Comparison of ENCODE assay signal across 19 mouse cellular contexts in the genomic region with DNA sequence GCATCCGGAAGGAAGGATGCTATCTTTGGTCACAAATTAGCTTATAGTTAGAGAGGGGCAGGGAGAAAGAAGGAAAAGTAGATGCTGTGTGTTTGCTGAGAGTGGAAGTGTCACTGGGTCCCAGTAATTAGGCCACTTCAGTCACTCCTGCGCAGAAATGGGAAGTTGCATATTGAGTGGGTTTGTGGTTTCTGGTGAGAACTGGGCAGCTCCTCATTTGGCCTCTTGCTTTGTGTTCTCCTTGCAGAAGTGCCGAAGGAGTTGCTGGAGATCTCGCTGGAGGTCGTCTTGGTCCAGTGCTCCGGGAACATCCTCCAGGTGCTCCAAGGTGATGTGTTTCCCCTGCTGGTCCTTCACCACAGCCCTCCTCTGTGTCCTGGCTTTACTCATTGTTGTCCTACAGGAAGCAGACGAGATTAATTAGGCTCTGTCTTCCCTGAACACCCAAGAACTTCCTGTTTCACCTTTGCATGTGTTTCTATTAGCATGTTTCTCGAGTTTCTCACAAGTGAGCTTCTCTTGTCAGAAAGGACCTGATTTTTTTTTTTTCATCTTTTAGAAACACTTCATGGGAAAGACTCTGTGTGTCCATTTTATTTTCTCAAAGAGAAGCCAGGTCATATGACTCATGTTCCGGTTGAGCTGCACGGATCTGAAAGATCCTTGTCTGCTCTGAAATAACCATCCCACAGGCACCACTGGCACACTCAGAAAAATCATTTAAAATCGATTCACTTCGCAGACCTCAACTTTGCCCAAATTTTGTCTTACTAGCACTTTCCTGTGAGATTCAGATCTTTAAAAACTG.
DNase-seq lines count a peak whose midpoint lies in the region; ATAC-seq lines count a peak whose summit lies in the region.
"Had no signal": no experiment of that assay in that cellular context is flagged by ENCODE, and none has a peak within 500 bp of the region (broad histone marks: within the 10 kb centered on the region; RNA-seq: fewer than 3 reads in every experiment).

No protein-coding gene starts in this region.

- H3K4me1 ChIP-seq in liver, embryonic 16.5 days (ENCODE audit: control insufficient read depth, low read depth, low read length), result no peaks in the 10 kb centered on the region
- H3K4me1 ChIP-seq in liver, embryonic 11.5 days (replicated peaks; ENCODE audit: control insufficient read depth, insufficient read depth, low read length), result no peaks in the 10 kb centered on the region
- H3K4me1 ChIP-seq in embryonic facial prominence, embryonic 10.5 days, result no peaks in the 10 kb centered on the region
- H3K4me1 ChIP-seq: forebrain, embryonic 12.5 days; heart, embryonic 10.5 days; intestine, embryonic 15.5 days; neural tube, embryonic 13.5 days; stomach, embryonic 15.5 days had no signal

- no peak for ATAC-seq in liver, embryonic 16.5 days (ENCODE audit: low read depth)
- no peak for ATAC-seq in liver, embryonic 11.5 days (replicated peaks; ENCODE audit: low FRiP score)
- peak; percentile 76 for ATAC-seq in monocyte, adult 5-6 weeks (replicated peaks; ENCODE audit: insufficient number of reproducible peaks, low FRiP score, low TSS enrichment, poor library complexity, severe bottlenecking)
- ATAC-seq: intestine, embryonic 15.5 days had no signal

- DNase-seq in liver, embryonic 11.5 days (ENCODE audit: low spot score), result no peak
- DNase-seq in Muller cell, postnatal 12 days (ENCODE audit: inconsistent ontology term), result peak; percentile 27
- peak; percentile 14 for DNase-seq in c-Kit-positive CD71-negative TER-119-negative erythroid progenitor cells, embryonic 14.5 days (ENCODE audit: low read depth)
- no peak for DNase-seq in embryonic facial prominence, embryonic 10.5 days (ENCODE audit: low spot score)
- no peak for DNase-seq in right cerebral cortex, postnatal 10 days (ENCODE audit: low spot score in 2 of 2)
- DNase-seq: adrenal gland, adult 8-10 months; cerebellum, postnatal 10 days; embryo, embryonic 11 days; gastrocnemius, postnatal 25 days; heart, postnatal 10 days; kidney, postnatal 25 days had no signal

- no peak overlapping the region for H3K4me3 ChIP-seq in liver, embryonic 16.5 days (ENCODE audit: low read depth, low read length)
- H3K4me3 ChIP-seq in liver, embryonic 11.5 days (ENCODE audit: low read depth, low read length), result no peak overlapping the region
- H3K4me3 ChIP-seq in embryonic facial prominence, embryonic 10.5 days, result no peak overlapping the region
- H3K4me3 ChIP-seq: forebrain, embryonic 12.5 days; heart, embryonic 10.5 days; intestine, embryonic 15.5 days; neural tube, embryonic 13.5 days; stomach, embryonic 15.5 days had no signal

- 22% methylated on average over 12 of the region's 12 CpGs for WGBS in liver, embryonic 16.5 days (ENCODE audit: insufficient replicate concordance)
- 61% methylated on average over 12 of the region's 12 CpGs for WGBS in liver, embryonic 11.5 days
- WGBS in embryonic facial prominence, embryonic 10.5 days, result 82% methylated on average over 12 of the region's 12 CpGs

- H3K27ac ChIP-seq in liver, embryonic 16.5 days (ENCODE audit: low read length), result no peak overlapping the region
- no peak overlapping the region for H3K27ac ChIP-seq in liver, embryonic 11.5 days (ENCODE audit: low read depth, low read length)
- H3K27ac ChIP-seq in embryonic facial prominence, embryonic 10.5 days (replicated peaks), result no peak overlapping the region
- H3K27ac ChIP-seq: forebrain, embryonic 12.5 days; heart, embryonic 10.5 days; hindbrain, embryonic 14.5 days; intestine, embryonic 15.5 days; neural tube, embryonic 13.5 days; stomach, embryonic 15.5 days had no signal

- no peaks in the 10 kb centered on the region for H3K36me3 ChIP-seq in liver, embryonic 16.5 days (ENCODE audit: control insufficient read depth, insufficient read depth)
- H3K36me3 ChIP-seq in liver, embryonic 11.5 days (ENCODE audit: control insufficient read depth, insufficient read depth, low read length), result no peaks in the 10 kb centered on the region
- peaks cover 16% of the 10 kb centered on the region for H3K36me3 ChIP-seq in embryonic facial prominence, embryonic 10.5 days (replicated peaks)
- H3K36me3 ChIP-seq: intestine, embryonic 15.5 days; stomach, embryonic 15.5 days had no signal

- no peaks in the 10 kb centered on the region for H3K9me3 ChIP-seq in liver, embryonic 16.5 days (replicated peaks; ENCODE audit: control insufficient read depth, low read length)
- H3K9me3 ChIP-seq in liver, embryonic 11.5 days (ENCODE audit: control insufficient read depth, low read length), result no peaks in the 10 kb centered on the region
- no peaks in the 10 kb centered on the region for H3K9me3 ChIP-seq in embryonic facial prominence, embryonic 10.5 days
- H3K9me3 ChIP-seq: forebrain, embryonic 12.5 days; heart, embryonic 10.5 days; intestine, embryonic 15.5 days; neural tube, embryonic 13.5 days; stomach, embryonic 15.5 days had no signal

- no peaks in the 10 kb centered on the region for H3K27me3 ChIP-seq in liver, embryonic 16.5 days (ENCODE audit: control insufficient read depth, insufficient read depth, low read depth, low read length)
- no peaks in the 10 kb centered on the region for H3K27me3 ChIP-seq in liver, embryonic 11.5 days (replicated peaks; ENCODE audit: control insufficient read depth, insufficient read depth, low read length)
- H3K27me3 ChIP-seq in embryonic facial prominence, embryonic 10.5 days (replicated peaks; ENCODE audit: low read depth, poor library complexity, severe bottlenecking), result no peaks in the 10 kb centered on the region
- H3K27me3 ChIP-seq: forebrain, embryonic 12.5 days; intestine, embryonic 15.5 days; neural tube, embryonic 13.5 days; stomach, embryonic 15.5 days had no signal

- 0 out of 2 replicates have a peak overlapping the region, but pooled peaks have one; percentile 20 for H3K4me2 ChIP-seq in liver, embryonic 16.5 days (ENCODE audit: low read depth, low read length)
- no peak overlapping the region for H3K4me2 ChIP-seq in liver, embryonic 11.5 days
- H3K4me2 ChIP-seq: forebrain, embryonic 12.5 days; hindbrain, embryonic 14.5 days; intestine, embryonic 15.5 days; neural tube, embryonic 13.5 days; stomach, embryonic 15.5 days had no signal

- H3K9ac ChIP-seq in liver, embryonic 16.5 days (ENCODE audit: low read depth, low read length), result no peak overlapping the region
- no peak overlapping the region for H3K9ac ChIP-seq in liver, embryonic 11.5 days (ENCODE audit: low read depth, low read length)
- H3K9ac ChIP-seq: forebrain, embryonic 12.5 days; hindbrain, embryonic 14.5 days; intestine, embryonic 15.5 days; neural tube, embryonic 13.5 days; stomach, embryonic 15.5 days had no signal

Comparison
In these comparisons a context has a peak if more than half of its experiments do, and no peak if none do; other contexts are left out.
1. DNase-seq: peak in Muller cell, postnatal 12 days (single experiment) and c-Kit-positive CD71-negative TER-119-negative erythroid progenitor cells, embryonic 14.5 days (single experiment); none in liver, embryonic 11.5 days (single experiment), embryonic facial prominence, embryonic 10.5 days (single experiment) and right cerebral cortex, postnatal 10 days (0 of 2).